In genomic region chr11:101180846-101181740, GRCm38 (mm10) we compare ENCODE assay signal across 8 mouse cellular contexts. TPM values are rescaled to one million over a fixed set of nuclear protein-coding genes. Genes with fewer than 3 reads are reported as not detected.
DNase-seq lines count a peak whose midpoint lies in the region; ATAC-seq and TF ChIP-seq lines count a peak whose summit lies in the region.

No protein-coding gene starts in this region.

- no peak for TF ChIP-seq POLR2A in testis, adult 2 months (IDR thresholded peaks at IDR 0.05; ENCODE audit: control insufficient read depth, low read depth, low read length)

- no peak overlapping the region for H3K4me2 ChIP-seq in heart, embryonic 11.5 days
- H3K4me2 ChIP-seq in hindbrain, postnatal 0 days (ENCODE audit: low read depth, low read length) = no peak overlapping the region

- TF ChIP-seq CTCF in testis, adult 2 months (IDR thresholded peaks at IDR 0.05; ENCODE audit: control insufficient read depth, insufficient read depth, insufficient replicate concordance, low read depth, low read length) = peak; percentile 79; the same call in 1 of the 2 replicates
- peak; percentile 91 for TF ChIP-seq CTCF in hindbrain, postnatal 0 days (IDR thresholded peaks at IDR 0.05; ENCODE audit: low read depth)

- H3K36me3 ChIP-seq in heart, embryonic 11.5 days (ENCODE audit: control insufficient read depth, insufficient read depth, low read length) = no peaks in the 10 kb centered on the region
- no peaks in the 10 kb centered on the region for H3K36me3 ChIP-seq in testis, adult 2 months (ENCODE audit: control insufficient read depth, insufficient read depth, low read length)
- peaks cover 22% of the 10 kb centered on the region for H3K36me3 ChIP-seq in hindbrain, postnatal 0 days (ENCODE audit: insufficient read depth, low read length)

- intact Hi-C loops in heart, postnatal 10 days (cut with DNase I) = loop anchor here (5.0 kb wide), 1 partner anchor 199 kb away; no protein-coding TSS in a partner anchor

- peaks cover 8% of the 10 kb centered on the region; the same call in 1 of the 2 replicates for H3K4me1 ChIP-seq in heart, embryonic 11.5 days (ENCODE audit: control insufficient read depth, insufficient read depth, low read length)
- peaks cover 7% of the 10 kb centered on the region for H3K4me1 ChIP-seq in testis, adult 2 months (ENCODE audit: control insufficient read depth, insufficient read depth, low read length)
- no peaks in the 10 kb centered on the region; the same call in 1 of the 2 replicates for H3K4me1 ChIP-seq in hindbrain, postnatal 0 days (ENCODE audit: insufficient read depth, low read length)

- 41% methylated on average over 10 of the region's 10 CpGs for WGBS in heart, embryonic 11.5 days (ENCODE audit: insufficient replicate concordance)
- 43% methylated on average over 10 of the region's 10 CpGs for WGBS in hindbrain, postnatal 0 days

- no peak overlapping the region for H3K27ac ChIP-seq in heart, embryonic 11.5 days (ENCODE audit: low read depth, low read length)
- no peak overlapping the region for H3K27ac ChIP-seq in testis, adult 2 months (ENCODE audit: control insufficient read depth, insufficient read depth, low read depth, low read length)
- H3K27ac ChIP-seq in hindbrain, postnatal 0 days = no peak overlapping the region

- H3K9me3 ChIP-seq in heart, embryonic 11.5 days (replicated peaks; ENCODE audit: control insufficient read depth, low read length) = no peaks in the 10 kb centered on the region
- no peaks in the 10 kb centered on the region for H3K9me3 ChIP-seq in hindbrain, postnatal 0 days (ENCODE audit: low read length)

- H3K27me3 ChIP-seq in heart, embryonic 11.5 days (ENCODE audit: control insufficient read depth, insufficient read depth, low read length) = peaks cover 30% of the 10 kb centered on the region
- no peaks in the 10 kb centered on the region for H3K27me3 ChIP-seq in testis, adult 2 months (ENCODE audit: control insufficient read depth, insufficient read depth, low read length)
- H3K27me3 ChIP-seq in hindbrain, postnatal 0 days (ENCODE audit: insufficient read depth, low read length) = no peaks in the 10 kb centered on the region

- H3K4me3 ChIP-seq in heart, embryonic 11.5 days (ENCODE audit: low read depth, low read length) = no peak overlapping the region
- H3K4me3 ChIP-seq in testis, adult 2 months (ENCODE audit: control insufficient read depth, low read depth, low read length) = no peak overlapping the region
- no peak overlapping the region for H3K4me3 ChIP-seq in hindbrain, postnatal 0 days (ENCODE audit: low read length)

- H3K9ac ChIP-seq in heart, embryonic 11.5 days (ENCODE audit: low read depth, low read length) = no peak overlapping the region
- no peak overlapping the region for H3K9ac ChIP-seq in hindbrain, postnatal 0 days (replicated peaks; ENCODE audit: low read length)

- no peak for ATAC-seq in heart, embryonic 11.5 days (replicated peaks; ENCODE audit: insufficient number of reproducible peaks, low FRiP score, low TSS enrichment)
- no peak for ATAC-seq in hindbrain, postnatal 0 days
- peak; percentile 71 for ATAC-seq in megakaryocyte progenitor cell, adult 5-6 weeks (replicated peaks; ENCODE audit: poor library complexity)
- ATAC-seq in megakaryocyte-erythroid progenitor cell, adult 5-6 weeks (replicated peaks; ENCODE audit: low FRiP score, low TSS enrichment, poor library complexity, severe bottlenecking) = no peak

- peak; percentile 67 to 89 for DNase-seq in heart, postnatal 10 days
- DNase-seq in testis, postnatal 14 days (ENCODE audit: low spot score) = no peak
- DNase-seq in cerebellum, adult 9-10 months = peak; percentile 78
- DNase-seq in hindbrain, postnatal 0 days (ENCODE audit: low spot score) = peak; percentile 84

RNA-seq across cellular contexts. Expression of gene Ccr10, which starts 5.8 kb away (rescaled TPM):
- under 1 TPM; 0.14 to 0.20 TPM for total RNA-seq in heart, postnatal 10 days (2021)
- polyA plus RNA-seq in heart, embryonic 11.5 days (2014; fragmentation: Nextera tagmentation; extraction: Ambion mirVana) = 0.13 and 0.39 TPM in 2 replicates
- 0.05 TPM in 1 of 2 replicates, not detected in the other for polyA plus RNA-seq in testis, adult 2 months (2012; rRNA removed)
- 0.16 and 0.43 TPM in 2 replicates for total RNA-seq in hindbrain, postnatal 0 days (2014; rRNA removed)
- polyA plus RNA-seq in hindbrain, postnatal 0 days (2015; fragmentation: Nextera tagmentation; extraction: Ambion mirVana) = 0.88 and 1.0 TPM in 2 replicates
- total RNA-seq in megakaryocyte progenitor cell, adult 5-6 weeks (2015) = not detected in 2 replicates
- total RNA-seq in megakaryocyte progenitor cell, adult 5-6 weeks (2017) = 0.41 TPM in 1 of 2 replicates, not detected in the other
- total RNA-seq in megakaryocyte-erythroid progenitor cell, adult 5-6 weeks (2014; fragmentation: Nextera tagmentation) = not detected in 2 replicates
- not detected in 2 replicates for total RNA-seq in megakaryocyte-erythroid progenitor cell, adult 5-6 weeks (2017)

RNA-seq across cellular contexts. Expression of gene Plekhh3, which starts 9.9 kb away (rescaled TPM):
- 10 to 100 TPM; 23.6 to 28.3 TPM for total RNA-seq in heart, postnatal 10 days (2021)
- 6.2 TPM in 2 replicates for polyA plus RNA-seq in heart, embryonic 11.5 days (2014; fragmentation: Nextera tagmentation; extraction: Ambion mirVana)
- polyA plus RNA-seq in testis, adult 2 months (2012; rRNA removed) = 2.6 and 4.1 TPM in 2 replicates
- 26.7 and 32.3 TPM in 2 replicates for total RNA-seq in hindbrain, postnatal 0 days (2014; rRNA removed)
- polyA plus RNA-seq in hindbrain, postnatal 0 days (2015; fragmentation: Nextera tagmentation; extraction: Ambion mirVana) = 8.8 TPM in 2 replicates
- total RNA-seq in megakaryocyte progenitor cell, adult 5-6 weeks (2015) = 0.66 TPM in 1 of 2 replicates, not detected in the other
- total RNA-seq in megakaryocyte progenitor cell, adult 5-6 weeks (2017) = 0.14 and 1.0 TPM in 2 replicates
- not detected in 2 replicates for total RNA-seq in megakaryocyte-erythroid progenitor cell, adult 5-6 weeks (2014; fragmentation: Nextera tagmentation)
- total RNA-seq in megakaryocyte-erythroid progenitor cell, adult 5-6 weeks (2017) = not detected in 2 replicates

RNA-seq across cellular contexts. Expression of gene Cntnap1, which starts 10.8 kb away (rescaled TPM):
- total RNA-seq in heart, postnatal 10 days (2021) = 1 to 10 TPM; 1.8 to 2.1 TPM
- polyA plus RNA-seq in heart, embryonic 11.5 days (2014; fragmentation: Nextera tagmentation; extraction: Ambion mirVana) = 0.46 and 0.70 TPM in 2 replicates
- polyA plus RNA-seq in testis, adult 2 months (2012; rRNA removed) = 0.40 and 0.44 TPM in 2 replicates
- 25.4 and 28.9 TPM in 2 replicates for total RNA-seq in hindbrain, postnatal 0 days (2014; rRNA removed)
- polyA plus RNA-seq in hindbrain, postnatal 0 days (2015; fragmentation: Nextera tagmentation; extraction: Ambion mirVana) = 5.8 and 6.5 TPM in 2 replicates
- 0.51 and 0.77 TPM in 2 replicates for total RNA-seq in megakaryocyte progenitor cell, adult 5-6 weeks (2015)
- 0.34 and 0.87 TPM in 2 replicates for total RNA-seq in megakaryocyte progenitor cell, adult 5-6 weeks (2017)
- total RNA-seq in megakaryocyte-erythroid progenitor cell, adult 5-6 weeks (2014; fragmentation: Nextera tagmentation) = not detected in 2 replicates
- 0.15 TPM in 1 of 2 replicates, not detected in the other for total RNA-seq in megakaryocyte-erythroid progenitor cell, adult 5-6 weeks (2017)

RNA-seq across cellular contexts. Expression of gene Tubg2, which starts 25.4 kb away (rescaled TPM):
- 1 to 10 TPM; 3.4 to 3.5 TPM for total RNA-seq in heart, postnatal 10 days (2021)
- polyA plus RNA-seq in heart, embryonic 11.5 days (2014; fragmentation: Nextera tagmentation; extraction: Ambion mirVana) = 4.3 TPM in 2 replicates
- 1.6 and 1.9 TPM in 2 replicates for polyA plus RNA-seq in testis, adult 2 months (2012; rRNA removed)
- 29.7 and 40.8 TPM in 2 replicates for total RNA-seq in hindbrain, postnatal 0 days (2014; rRNA removed)
- polyA plus RNA-seq in hindbrain, postnatal 0 days (2015; fragmentation: Nextera tagmentation; extraction: Ambion mirVana) = 57.7 and 62.8 TPM in 2 replicates
- total RNA-seq in megakaryocyte progenitor cell, adult 5-6 weeks (2015) = not detected in 2 replicates
- total RNA-seq in megakaryocyte progenitor cell, adult 5-6 weeks (2017) = not detected in 2 replicates
- not detected in 2 replicates for total RNA-seq in megakaryocyte-erythroid progenitor cell, adult 5-6 weeks (2014; fragmentation: Nextera tagmentation)
- not detected in 2 replicates for total RNA-seq in megakaryocyte-erythroid progenitor cell, adult 5-6 weeks (2017)

RNA-seq across cellular contexts. Expression of gene Ezh1, which starts 45.2 kb away (rescaled TPM):
- 10 to 100 TPM; 20.5 to 22.5 TPM for total RNA-seq in heart, postnatal 10 days (2021)
- 10.2 and 12.7 TPM in 2 replicates for polyA plus RNA-seq in heart, embryonic 11.5 days (2014; fragmentation: Nextera tagmentation; extraction: Ambion mirVana)
- 14.3 and 14.5 TPM in 2 replicates for polyA plus RNA-seq in testis, adult 2 months (2012; rRNA removed)
- 26.7 and 27.6 TPM in 2 replicates for total RNA-seq in hindbrain, postnatal 0 days (2014; rRNA removed)
- polyA plus RNA-seq in hindbrain, postnatal 0 days (2015; fragmentation: Nextera tagmentation; extraction: Ambion mirVana) = 20.1 and 22.2 TPM in 2 replicates
- 13.8 and 15.8 TPM in 2 replicates for total RNA-seq in megakaryocyte progenitor cell, adult 5-6 weeks (2015)
- total RNA-seq in megakaryocyte progenitor cell, adult 5-6 weeks (2017) = 13.2 and 15.8 TPM in 2 replicates
- 18.2 and 20.6 TPM in 2 replicates for total RNA-seq in megakaryocyte-erythroid progenitor cell, adult 5-6 weeks (2014; fragmentation: Nextera tagmentation)
- total RNA-seq in megakaryocyte-erythroid progenitor cell, adult 5-6 weeks (2017) = 13.8 and 20.3 TPM in 2 replicates

Comparison
In these comparisons a context has a peak if more than half of its experiments do, and no peak if none do; other contexts are left out.
1. RNA of gene Plekhh3, which starts 9.9 kb away (total RNA-seq): 26.7 to 32.3 TPM in hindbrain, postnatal 0 days and 23.6 to 28.3 TPM in heart, postnatal 10 days; 0.14 to 1.0 TPM in megakaryocyte progenitor cell, adult 5-6 weeks and not detected in megakaryocyte-erythroid progenitor cell, adult 5-6 weeks; every median in the first group is over 10 times any median in the second.